Mouse (Mus musculus) 3T3-L1 (cell line): ENCODE data around the gene Hoxc5.
A peak's percentile ranks its signal among the peaks of the same experiment; 100 is the strongest.

Experiments used
- DNase-seq: peaks from one replicate; pipeline ENCODE4 v3.0.0-alpha.2; 2015; ENCODE audit warnings: low read depth, low spot score

Gene Hoxc5

GRCm38 (mm10) chr15:102945185-102946077 lies 21.8 kb upstream of the Hoxc5 start:
- DNase-seq: no peak

GRCm38 (mm10) chr15:102947276-102947675 lies 20.0 kb upstream of the Hoxc5 start:
- peak; percentile 60 for DNase-seq

- no peak for DNase-seq
Observed at GRCm38 (mm10) chr15:102948842-102949241, 18.4 kb upstream of the Hoxc5 start.

- no peak for DNase-seq
Observed at GRCm38 (mm10) chr15:102949696-102950095, 17.5 kb upstream of the Hoxc5 start.

DNA sequence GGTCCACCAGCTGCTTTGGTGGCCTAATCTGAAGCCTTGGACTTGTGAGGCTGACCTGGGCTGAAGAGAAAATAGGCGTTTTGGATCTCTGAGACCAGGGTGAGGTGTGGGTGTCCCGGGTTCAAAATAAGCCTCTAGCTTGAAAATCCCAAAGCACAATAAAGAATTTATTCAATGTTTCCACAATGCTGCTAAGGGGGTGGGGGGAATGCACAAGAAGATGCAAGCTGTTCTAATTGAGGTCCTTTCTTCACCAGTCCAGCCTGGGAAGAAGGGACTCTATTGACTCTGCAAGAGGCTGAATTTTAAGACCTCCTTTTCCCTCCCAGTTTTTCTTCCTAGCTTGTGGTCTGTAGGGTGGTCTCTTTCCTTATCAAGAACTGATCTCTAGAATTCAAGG lies 16.4 kb upstream of the Hoxc5 start:
- DNase-seq: no peak

DNA sequence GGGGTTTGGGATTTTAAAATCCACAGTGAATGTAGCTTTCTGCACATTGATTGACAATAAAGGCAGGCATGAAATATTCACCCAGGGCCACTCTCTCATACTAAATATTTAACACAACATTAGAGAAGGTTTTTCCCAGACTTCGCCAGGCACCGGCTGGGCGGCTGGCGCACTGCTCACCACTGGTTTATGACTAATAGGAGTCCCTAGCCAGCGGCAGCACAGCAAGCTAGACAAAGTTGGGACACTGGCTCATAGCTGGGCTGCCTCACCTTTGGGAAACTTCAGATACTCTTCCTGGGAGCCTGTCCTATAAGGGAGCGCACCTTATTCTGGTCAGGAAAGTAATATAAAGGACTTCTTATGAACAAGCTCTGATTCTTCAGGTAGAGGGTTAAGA lies 13.7 kb upstream of the Hoxc5 start:
- no peak for DNase-seq

- no peak for DNase-seq
Observed at GRCm38 (mm10) chr15:102954192-102955006, 12.8 kb upstream of the Hoxc5 start, which contains the start of gene Hoxc11. Gene Hoxc11, plus strand, starts transcription at chr15:102954427.

DNA sequence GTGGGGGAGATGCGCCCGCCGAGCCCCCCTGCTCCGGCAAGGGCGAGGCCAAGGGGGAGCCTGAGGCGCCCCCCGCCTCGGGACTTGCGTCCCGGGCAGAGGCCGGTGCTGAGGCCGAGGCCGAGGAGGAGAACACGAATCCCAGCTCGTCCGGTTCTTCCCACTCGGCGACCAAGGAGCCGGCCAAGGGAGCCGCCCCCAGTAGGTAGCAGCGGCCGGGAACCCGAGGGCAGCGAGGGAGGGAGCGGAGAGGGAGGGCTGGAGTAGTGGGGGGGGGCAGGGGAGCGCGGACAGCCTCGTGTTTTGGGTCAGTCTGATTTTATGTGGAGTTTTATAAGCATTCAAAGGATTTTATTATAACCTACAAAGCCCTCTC lies 12.2 kb upstream of the Hoxc5 start:
- no peak for DNase-seq

DNA sequence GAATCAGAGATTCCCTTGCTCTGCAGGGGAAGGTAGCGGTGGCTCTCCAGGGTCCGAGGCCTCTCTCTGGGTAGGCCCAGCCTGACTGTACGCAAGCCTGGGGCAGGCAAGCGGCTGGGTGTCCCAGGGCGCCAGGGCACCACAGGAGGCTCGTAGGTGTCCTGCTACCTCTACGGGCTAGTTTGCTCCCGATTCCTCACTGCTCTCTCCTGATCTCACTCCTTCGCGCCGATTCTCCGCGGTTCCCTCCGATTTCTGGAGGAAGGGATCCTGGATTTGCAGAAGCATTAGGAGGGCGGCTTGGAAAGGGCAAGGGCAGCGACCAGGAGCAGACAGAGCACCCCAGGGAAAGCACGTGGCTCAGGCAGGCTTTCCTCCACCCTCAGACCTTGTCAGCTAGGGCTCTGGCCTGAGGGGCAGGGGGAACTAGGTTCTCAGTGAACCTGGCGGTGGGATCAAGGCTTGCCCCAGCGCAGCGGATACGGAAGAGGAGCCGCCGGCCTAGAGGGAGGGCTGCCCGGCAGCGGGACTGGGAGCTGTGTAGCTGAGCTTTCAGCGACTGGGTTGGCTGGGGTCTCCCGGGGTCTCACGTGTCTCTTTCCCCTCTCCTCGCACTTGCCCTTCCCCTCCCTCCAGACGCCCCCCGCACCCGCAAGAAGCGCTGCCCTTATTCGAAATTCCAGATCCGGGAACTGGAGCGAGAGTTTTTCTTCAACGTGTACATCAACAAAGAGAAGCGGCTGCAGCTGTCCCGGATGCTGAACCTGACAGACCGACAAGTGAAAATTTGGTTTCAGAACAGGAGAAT lies 11.2 kb upstream of the Hoxc5 start:
- no peak for DNase-seq

- DNase-seq: no peak
Observed at GRCm38 (mm10) chr15:102956906-102957305, 10.3 kb upstream of the Hoxc5 start.

DNA sequence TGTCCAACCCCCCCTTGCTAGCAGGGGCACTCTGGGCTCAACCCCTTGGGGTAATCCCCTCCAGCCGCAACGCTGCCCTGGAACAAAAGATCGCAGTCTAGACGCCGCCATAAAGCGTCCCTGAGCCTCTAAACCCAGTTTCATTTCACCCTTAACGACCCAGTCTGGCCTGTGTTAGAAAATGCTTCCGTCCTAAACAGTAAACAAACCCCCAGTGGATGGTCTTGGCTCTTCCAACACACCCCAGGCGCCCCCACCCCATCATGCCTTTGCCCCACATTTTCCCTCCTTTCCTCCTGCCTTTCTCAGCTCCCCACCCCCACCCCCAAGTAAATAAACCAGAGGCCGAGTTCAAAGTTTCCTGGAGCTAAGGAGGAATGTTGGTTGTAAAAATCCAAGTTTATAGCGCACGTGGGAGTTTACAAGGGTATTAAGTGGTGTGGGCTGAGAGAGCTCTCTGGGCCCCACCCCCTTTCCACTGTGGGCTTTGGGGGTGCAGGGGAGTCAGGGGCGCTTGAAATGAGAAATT lies 7.5 kb upstream of the Hoxc5 start:
- DNase-seq: no peak

GRCm38 (mm10) chr15:102961728-102962127 lies 5.5 kb upstream of the Hoxc5 start:
- DNase-seq: no peak

GRCm38 (mm10) chr15:102962492-102962891 lies 4.8 kb upstream of the Hoxc5 start:
- no peak for DNase-seq

DNA sequence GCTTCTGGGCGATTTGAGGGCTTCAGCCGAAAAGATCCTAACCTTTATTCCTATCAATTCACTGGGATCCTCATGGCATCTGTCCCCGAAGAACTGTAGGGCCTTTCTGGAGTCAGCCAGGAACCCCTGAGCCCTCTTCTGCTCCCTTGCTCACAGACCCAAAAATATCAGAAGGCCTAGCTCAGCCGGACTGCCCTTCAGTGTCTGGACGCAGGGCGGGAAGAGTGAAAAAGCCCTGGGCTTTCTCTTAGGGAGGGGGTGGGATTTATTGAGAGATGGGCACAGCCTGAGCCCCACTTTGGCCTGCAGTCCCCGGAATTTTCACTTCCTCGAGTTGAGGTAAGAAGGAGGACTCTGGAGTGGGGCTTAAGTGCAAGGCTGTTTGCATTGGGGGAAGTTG lies 4.0 kb upstream of the Hoxc5 start:
- no peak for DNase-seq

GRCm38 (mm10) chr15:102963671-102964640 lies 3.3 kb upstream of the Hoxc5 start:
- DNase-seq: no peak

- no peak for DNase-seq
Observed at GRCm38 (mm10) chr15:102965003-102965891, 2.0 kb upstream of the Hoxc5 start.

- DNase-seq: no peak
Observed at GRCm38 (mm10) chr15:102965892-102966775, 1.1 kb upstream of the Hoxc5 start.

DNA sequence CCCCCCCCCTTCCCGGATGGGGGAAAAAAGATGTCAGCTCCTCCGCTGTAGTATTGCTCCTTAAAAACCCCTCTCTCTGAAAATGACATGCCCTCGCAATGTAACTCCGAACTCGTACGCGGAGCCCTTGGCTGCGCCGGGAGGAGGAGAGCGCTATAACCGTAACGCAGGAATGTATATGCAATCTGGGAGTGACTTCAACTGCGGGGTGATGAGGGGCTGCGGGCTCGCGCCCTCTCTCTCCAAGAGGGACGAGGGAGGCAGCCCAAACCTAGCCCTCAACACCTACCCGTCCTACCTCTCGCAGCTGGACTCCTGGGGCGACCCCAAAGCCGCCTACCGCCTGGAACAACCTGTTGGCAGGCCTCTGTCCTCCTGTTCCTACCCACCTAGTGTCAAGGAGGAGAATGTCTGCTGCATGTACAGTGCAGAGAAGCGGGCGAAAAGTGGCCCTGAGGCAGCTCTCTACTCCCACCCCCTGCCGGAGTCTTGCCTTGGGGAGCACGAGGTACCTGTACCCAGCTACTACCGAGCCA lies 399 bp upstream of the Hoxc5 start, which contains the start of gene Hoxc10:
TSS of gene Hoxc10 (plus strand) at position 21 of the 536 bp plus-strand sequence.
- no peak for DNase-seq
